Mouse (Mus musculus): ENCODE results near the gene Zscan29. TPM values are rescaled to one million over a fixed set of nuclear protein-coding genes. Genes with fewer than 3 reads are reported as not detected.

Zscan29 gene
- polyA plus RNA-seq, 1 experiment from 2014 or later: 7.0 TPM

DNA sequence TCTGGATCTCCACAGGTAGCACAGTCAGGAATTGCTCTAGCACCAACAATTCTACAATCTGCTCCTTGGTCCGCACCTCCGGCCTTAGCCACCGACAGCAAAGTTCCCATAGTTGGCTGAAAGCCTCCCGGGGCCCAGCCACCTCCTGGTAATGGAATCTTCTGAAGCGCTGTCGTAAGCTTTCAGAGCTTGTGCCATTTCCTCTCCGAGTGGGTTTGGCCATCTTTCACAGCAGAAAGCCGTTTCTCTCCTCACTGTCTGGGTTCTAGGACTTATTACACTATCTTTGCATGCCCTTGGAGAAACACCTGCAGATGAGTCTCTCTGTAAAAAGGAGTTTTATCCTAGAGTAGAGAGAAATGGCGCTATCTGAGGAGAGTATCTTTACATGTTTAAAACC lies 1.0 kb downstream of the Zscan29 start:
- peaks cover 31% of the 10 kb centered on the region for H3K4me1 ChIP-seq (replicated peaks)
- WGBS: 5% methylated on average over 9 of the region's 9 CpGs
- no peaks in the 10 kb centered on the region for H3K9me3 ChIP-seq
- H3K36me3 ChIP-seq: peaks cover 17% of the 10 kb centered on the region
- no peak overlapping the region for H3K27ac ChIP-seq (replicated peaks)
- H3K27me3 ChIP-seq: no peaks in the 10 kb centered on the region
- peak overlapping the region; percentile 79 for H3K9ac ChIP-seq
- H3K4me2 ChIP-seq: peak overlapping the region; percentile 64
- no peak for ATAC-seq (ENCODE audit: low FRiP score, low read depth)
- H3K4me3 ChIP-seq: peak overlapping the region; percentile 94

DNA sequence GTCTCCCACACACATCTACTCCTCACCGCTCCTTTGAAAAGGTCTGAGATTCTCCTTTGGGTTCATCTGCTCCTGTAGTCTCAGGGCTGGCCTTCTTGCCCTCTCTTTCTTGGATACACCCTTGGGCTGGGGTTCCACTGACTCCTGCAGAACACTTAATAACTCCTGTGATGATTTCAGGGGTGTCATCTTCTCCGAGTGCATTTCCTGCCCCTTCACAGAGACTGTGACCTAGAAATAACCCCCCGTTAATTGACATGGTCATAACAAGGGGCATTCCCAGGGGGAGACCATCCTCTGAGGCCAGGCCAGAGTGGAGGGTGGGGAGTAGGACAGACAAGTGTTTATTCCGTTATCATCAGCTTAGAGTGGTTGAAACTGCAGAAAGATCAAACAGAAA lies 1.8 kb downstream of the Zscan29 start:
- Histone ChIP-seq H3K9me3 (no peaks in the 10 kb centered on the region), H3K4me1 (replicated peaks) (peaks cover 31% of the 10 kb centered on the region), H3K9ac (peak overlapping the region; percentile 31; the same call in 1 of the 2 replicates), H3K4me3 (peak overlapping the region; percentile 94), H3K36me3 (peaks cover 15% of the 10 kb centered on the region), H3K27me3 (no peaks in the 10 kb centered on the region), H3K4me2 (peak overlapping the region; percentile 64), H3K27ac (replicated peaks) (no peak overlapping the region)
- WGBS: 65% methylated on average over 4 of the region's 4 CpGs
- ATAC-seq (ENCODE audit: low FRiP score, low read depth): no peak

DNA sequence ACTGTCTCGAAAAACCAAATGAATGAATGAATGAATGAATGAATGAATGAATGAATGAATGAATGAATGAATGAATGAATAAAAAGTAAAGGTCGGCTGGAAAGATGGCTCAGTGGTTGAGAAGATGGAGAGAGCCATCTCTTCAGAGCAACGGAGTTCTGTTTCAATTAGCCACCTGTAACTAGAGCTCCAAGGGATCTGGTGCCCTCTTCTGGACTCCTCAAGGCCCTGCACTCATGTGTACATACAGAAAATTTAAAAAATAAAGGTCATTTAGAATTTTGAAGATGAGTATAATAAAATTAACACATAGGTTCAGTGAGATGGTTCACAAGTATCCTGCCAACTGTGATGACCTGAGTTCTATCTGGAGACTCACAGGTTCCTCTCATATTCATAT lies 17.8 kb downstream of the Zscan29 start:
- peaks cover 55% of the 10 kb centered on the region for H3K36me3 ChIP-seq

DNA sequence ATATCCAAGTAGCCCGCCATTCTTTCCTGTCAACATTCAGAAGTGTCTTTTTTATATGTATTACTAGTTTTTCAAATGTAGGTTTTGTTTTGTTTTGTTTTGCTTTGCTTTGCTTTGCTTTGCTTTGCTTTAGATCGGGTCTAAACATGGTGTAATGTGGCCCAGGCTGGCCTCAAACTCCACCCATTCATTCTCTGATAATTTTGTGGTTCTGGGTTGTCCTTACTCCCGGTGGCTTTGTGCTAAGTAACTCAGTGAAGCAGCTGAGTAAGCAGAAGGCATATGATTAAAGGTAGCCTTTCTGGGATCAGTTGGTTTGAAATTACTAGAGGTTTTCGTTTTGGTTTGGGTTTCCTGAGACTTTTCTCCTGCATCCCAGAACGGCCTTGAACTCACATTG lies 21.2 kb downstream of the Zscan29 start:
- no peak for ATAC-seq (ENCODE audit: low FRiP score, low read depth)
- H3K9me3 ChIP-seq: no peaks in the 10 kb centered on the region
- no peaks in the 10 kb centered on the region for H3K4me1 ChIP-seq (replicated peaks)
- H3K27me3 ChIP-seq: no peaks in the 10 kb centered on the region
- H3K4me2 ChIP-seq: no peak overlapping the region
- peaks cover 59% of the 10 kb centered on the region for H3K36me3 ChIP-seq
- H3K27ac ChIP-seq (replicated peaks): no peak overlapping the region
- no peak overlapping the region for H3K4me3 ChIP-seq
- H3K9ac ChIP-seq: no peak overlapping the region
- 88% methylated on average over 5 of the region's 5 CpGs for WGBS

More for the DNA sequence above, 17.8 kb downstream of the Zscan29 start:
- no peak for ATAC-seq (ENCODE audit: low FRiP score, low read depth)
- Histone ChIP-seq H3K27ac (replicated peaks) (no peak overlapping the region), H3K27me3 (no peaks in the 10 kb centered on the region), H3K9me3 (no peaks in the 10 kb centered on the region), H3K4me3 (no peak overlapping the region), H3K4me1 (replicated peaks) (no peaks in the 10 kb centered on the region), H3K9ac (no peak overlapping the region), H3K4me2 (no peak overlapping the region)
- WGBS: 84% methylated on average over 3 of the region's 3 CpGs

DNA sequence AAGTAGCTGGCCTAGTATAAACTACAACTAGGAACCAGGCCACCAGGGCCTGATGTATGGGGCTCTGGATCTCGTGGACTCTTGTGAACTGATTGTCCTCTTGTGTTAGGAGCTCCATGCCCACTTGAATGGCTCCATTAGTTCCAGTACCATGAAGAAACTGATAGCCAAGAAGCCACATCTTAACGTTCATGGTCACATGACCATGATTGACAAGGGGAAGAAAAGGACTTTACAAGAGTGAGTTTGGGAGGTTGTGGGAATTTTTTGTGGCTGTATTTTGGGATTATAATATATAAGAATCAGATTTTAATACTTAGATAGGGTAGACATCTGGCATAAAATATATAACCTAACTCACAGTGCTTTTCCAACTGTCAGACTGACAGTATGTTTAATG lies 28.5 kb downstream of the Zscan29 start:
- no peak overlapping the region for H3K4me2 ChIP-seq
- no peaks in the 10 kb centered on the region for H3K27me3 ChIP-seq
- H3K4me3 ChIP-seq: no peak overlapping the region
- H3K27ac ChIP-seq (replicated peaks): no peak overlapping the region
- peaks cover 38% of the 10 kb centered on the region for H3K4me1 ChIP-seq (replicated peaks)
- H3K9ac ChIP-seq: no peak overlapping the region
- 42% methylated on average over 2 of the region's 2 CpGs for WGBS
- H3K36me3 ChIP-seq: peaks cover 30% of the 10 kb centered on the region
- H3K9me3 ChIP-seq: no peaks in the 10 kb centered on the region
- no peak for ATAC-seq (ENCODE audit: low FRiP score, low read depth)

- H3K36me3 ChIP-seq: peaks cover 23% of the 10 kb centered on the region
- no peaks in the 10 kb centered on the region for H3K9me3 ChIP-seq
- no peak for ATAC-seq (ENCODE audit: low FRiP score, low read depth)
- 69% methylated on average over 16 of the region's 16 CpGs for WGBS
- peak overlapping the region; percentile 88 for H3K9ac ChIP-seq
- H3K27ac ChIP-seq (replicated peaks): peak overlapping the region; percentile 100
- H3K4me2 ChIP-seq: peak overlapping the region; percentile 89
- peaks cover 40% of the 10 kb centered on the region for H3K4me1 ChIP-seq (replicated peaks)
- peak overlapping the region; percentile 78 for H3K4me3 ChIP-seq
- no peaks in the 10 kb centered on the region for H3K27me3 ChIP-seq
These were observed 29.5 kb downstream of the Zscan29 start for GRCm38 (mm10) chr2:121141216-121142035.

GRCm38 (mm10) chr2:121140018-121140882 lies 30.7 kb downstream of the Zscan29 start, which contains the start of the genes Adal and Lcmt2:
Gene Adal, plus strand, starts transcription at chr2:121140428.
Gene Lcmt2, minus strand, starts transcription at chr2:121140653.
- H3K36me3 ChIP-seq: 0 out of 2 replicates have a peak, but pooled peaks cover 18% of the 10 kb centered on the region
- H3K27me3 ChIP-seq: no peaks in the 10 kb centered on the region
- ATAC-seq (ENCODE audit: low FRiP score, low read depth): peak; percentile 98
- H3K9me3 ChIP-seq: no peaks in the 10 kb centered on the region
- peaks cover 40% of the 10 kb centered on the region for H3K4me1 ChIP-seq (replicated peaks)
- H3K9ac ChIP-seq: peak within 1 kb of the TSS; percentile 88
- peak within 1 kb of the TSS; percentile 100 for H3K27ac ChIP-seq (replicated peaks)
- peak within 1 kb of the TSS; percentile 78 for H3K4me3 ChIP-seq
- under 1% methylated on average over 87 of the region's 87 CpGs for WGBS
- peak within 1 kb of the TSS; percentile 89 for H3K4me2 ChIP-seq

DNA sequence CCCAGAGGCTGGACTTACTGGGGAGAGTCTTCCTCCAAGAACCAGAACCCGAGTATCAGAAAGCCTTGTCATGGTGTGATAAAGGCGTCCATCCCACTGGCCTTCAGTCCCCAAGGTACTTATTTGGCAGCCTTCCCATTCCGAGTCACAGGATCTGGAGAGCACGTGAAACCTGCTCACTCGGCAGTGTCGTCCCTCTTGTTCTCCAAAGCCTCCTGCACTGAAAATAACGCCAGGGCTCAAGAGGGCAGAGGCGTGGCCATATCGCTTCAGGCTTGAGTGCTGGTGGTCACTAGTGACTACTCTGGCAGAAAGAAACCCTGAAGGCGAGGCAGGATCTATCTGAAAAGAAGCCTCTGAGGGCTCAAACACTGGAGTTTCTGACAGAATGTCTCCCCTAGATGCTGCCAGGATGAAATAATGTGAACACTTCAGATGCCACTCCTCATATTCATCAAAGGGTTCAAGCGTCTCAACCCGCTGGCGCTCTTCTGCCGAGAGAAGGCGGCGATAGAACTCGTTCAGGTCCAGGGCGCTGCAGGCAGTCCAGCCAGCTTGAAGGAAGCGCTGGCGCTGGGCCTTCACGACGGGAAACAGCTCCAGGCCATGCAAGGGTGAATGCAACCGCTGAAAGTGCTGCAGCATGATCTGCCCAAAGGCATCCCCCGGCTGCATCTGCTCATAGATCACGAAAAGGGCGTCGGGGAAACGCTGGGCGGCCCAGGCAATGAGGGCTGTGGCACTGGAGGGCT lies 31.5 kb downstream of the Zscan29 start:
- peak overlapping the region; percentile 88 for H3K9ac ChIP-seq
- H3K4me2 ChIP-seq: peak overlapping the region; percentile 89
- H3K4me1 ChIP-seq (replicated peaks): peaks cover 40% of the 10 kb centered on the region
- ATAC-seq (ENCODE audit: low FRiP score, low read depth): peak; percentile 29; the same call in 1 of the 2 replicates
- H3K9me3 ChIP-seq: no peaks in the 10 kb centered on the region
- 0 out of 2 replicates have a peak, but pooled peaks cover 15% of the 10 kb centered on the region for H3K36me3 ChIP-seq
- H3K27me3 ChIP-seq: no peaks in the 10 kb centered on the region
- H3K4me3 ChIP-seq: peak overlapping the region; percentile 78
- 42% methylated on average over 29 of the region's 29 CpGs for WGBS
- H3K27ac ChIP-seq (replicated peaks): peak overlapping the region; percentile 100

- Histone ChIP-seq H3K4me3 (no peak overlapping the region), H3K9ac (no peak overlapping the region), H3K36me3 (0 out of 2 replicates have a peak, but pooled peaks cover 9% of the 10 kb centered on the region), H3K27me3 (no peaks in the 10 kb centered on the region), H3K4me2 (0 out of 2 replicates have a peak overlapping the region, but pooled peaks have one; percentile 13), H3K9me3 (no peaks in the 10 kb centered on the region), H3K4me1 (replicated peaks) (peaks cover 39% of the 10 kb centered on the region), H3K27ac (replicated peaks) (no peak overlapping the region)
- WGBS: 98% methylated on average over 4 of the region's 4 CpGs
- no peak for ATAC-seq (ENCODE audit: low FRiP score, low read depth)
These were observed 33.6 kb downstream of the Zscan29 start for GRCm38 (mm10) chr2:121137371-121137770.

DNA sequence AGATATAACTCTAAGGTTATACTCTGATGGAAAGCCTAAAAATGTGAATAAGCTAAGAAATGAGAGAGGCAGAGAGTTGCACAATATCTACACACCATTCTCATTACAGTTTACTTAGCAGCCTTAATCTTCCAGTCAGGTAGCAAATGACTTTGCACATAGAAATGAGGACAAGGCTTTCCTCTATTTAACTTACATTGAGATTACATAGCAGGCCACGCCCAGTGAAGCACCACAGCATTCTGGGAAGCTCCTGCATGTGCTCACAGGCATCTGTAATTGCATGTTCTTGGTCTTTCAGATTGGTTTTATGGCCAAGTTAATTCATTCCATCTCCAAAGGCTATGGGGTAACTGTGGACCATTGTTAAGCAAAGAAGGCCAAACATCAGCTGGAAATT lies 38.1 kb downstream of the Zscan29 start:
- no peaks in the 10 kb centered on the region for H3K9me3 ChIP-seq
- H3K36me3 ChIP-seq: 0 out of 2 replicates have a peak, but pooled peaks cover 4% of the 10 kb centered on the region
- no peak overlapping the region for H3K4me3 ChIP-seq
- H3K27me3 ChIP-seq: no peaks in the 10 kb centered on the region
- H3K27ac ChIP-seq (replicated peaks): no peak overlapping the region
- H3K4me1 ChIP-seq (replicated peaks): peaks cover 4% of the 10 kb centered on the region
- no peak overlapping the region for H3K4me2 ChIP-seq
- ATAC-seq (ENCODE audit: low FRiP score, low read depth): no peak
- H3K9ac ChIP-seq: no peak overlapping the region
- WGBS: 80% methylated on average over 1 of the region's 1 CpGs

GRCm38 (mm10) chr2:121128865-121129620 lies 41.9 kb downstream of the Zscan29 start:
- Histone ChIP-seq H3K27ac (replicated peaks) (no peak overlapping the region), H3K9me3 (no peaks in the 10 kb centered on the region), H3K4me3 (no peak overlapping the region), H3K4me2 (no peak overlapping the region), H3K4me1 (replicated peaks) (no peaks in the 10 kb centered on the region), H3K27me3 (no peaks in the 10 kb centered on the region), H3K36me3 (no peaks in the 10 kb centered on the region), H3K9ac (no peak overlapping the region)
- 81% methylated on average over 9 of the region's 9 CpGs for WGBS
- no peak for ATAC-seq (ENCODE audit: low FRiP score, low read depth)
